Mouse (Mus musculus) c-Kit-negative CD71-positive TER-119-positive erythroid progenitor cells, embryonic 14.5 days (primary cell): Measurements from ENCODE around the gene Gm38394.

Experiments
- DNase-seq: peaks from one replicate; pipeline ENCODE4 v3.0.0-alpha.2; 2013; ENCODE audit warnings: low read depth, low spot score

Gm38394 gene

DNA sequence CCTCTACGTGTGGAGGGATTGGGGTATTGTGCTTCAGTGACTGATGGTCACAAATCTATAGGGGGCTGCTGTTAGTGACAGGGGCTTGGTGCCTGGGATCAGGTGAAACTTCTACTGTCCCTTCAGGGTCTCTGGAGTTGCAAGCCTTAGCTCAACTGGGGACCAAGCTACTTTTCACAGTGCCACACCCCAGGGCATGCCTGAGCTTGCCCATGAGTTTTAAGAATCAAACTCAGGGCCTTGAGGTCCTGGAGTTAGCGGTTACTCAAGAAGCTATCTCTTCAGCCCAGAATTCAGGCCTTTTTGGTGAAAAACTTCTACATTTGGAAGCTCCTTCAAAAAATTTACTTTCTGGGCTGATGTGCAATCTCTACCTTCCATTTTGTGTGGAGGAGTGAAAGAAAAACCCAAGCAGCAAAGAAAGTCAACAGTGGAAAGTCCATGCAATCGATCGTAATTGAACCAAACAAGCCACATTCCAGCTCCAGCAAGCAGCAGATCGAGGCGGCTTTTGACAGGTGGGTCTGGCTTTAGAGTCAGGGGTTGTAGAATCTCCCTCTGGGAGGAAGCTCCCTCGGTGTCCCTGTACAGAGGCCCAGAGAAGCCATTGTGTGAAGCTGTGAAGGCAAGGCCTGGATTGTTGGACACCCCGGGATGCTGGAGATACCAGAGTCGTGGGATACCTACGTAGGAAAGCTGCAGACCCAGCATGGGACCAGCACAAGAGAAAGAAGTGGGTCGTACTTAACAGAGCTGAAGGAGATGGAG, 3.3 kb upstream of the Gm38394 start:
- no peak for DNase-seq

DNA sequence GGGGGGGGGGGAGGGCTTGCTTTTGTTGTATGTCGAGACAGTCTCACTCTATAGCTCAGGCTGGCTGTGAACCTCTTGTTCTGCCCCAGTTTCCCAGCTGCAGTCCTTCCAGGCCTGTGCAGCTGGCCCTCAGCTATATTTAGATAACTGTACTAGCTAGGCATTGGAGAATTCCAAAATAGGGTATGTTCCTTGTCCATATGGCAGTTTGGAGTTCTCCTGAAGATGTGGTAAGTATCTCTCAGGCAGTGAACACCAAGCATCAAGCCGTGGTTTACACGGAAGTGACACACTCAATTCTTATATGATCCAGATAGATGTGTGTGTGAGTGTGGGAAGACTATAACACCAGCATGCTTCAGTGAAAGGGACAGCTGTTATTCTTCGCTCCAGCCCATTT, 2.3 kb upstream of the Gm38394 start:
- DNase-seq, result no peak

DNA sequence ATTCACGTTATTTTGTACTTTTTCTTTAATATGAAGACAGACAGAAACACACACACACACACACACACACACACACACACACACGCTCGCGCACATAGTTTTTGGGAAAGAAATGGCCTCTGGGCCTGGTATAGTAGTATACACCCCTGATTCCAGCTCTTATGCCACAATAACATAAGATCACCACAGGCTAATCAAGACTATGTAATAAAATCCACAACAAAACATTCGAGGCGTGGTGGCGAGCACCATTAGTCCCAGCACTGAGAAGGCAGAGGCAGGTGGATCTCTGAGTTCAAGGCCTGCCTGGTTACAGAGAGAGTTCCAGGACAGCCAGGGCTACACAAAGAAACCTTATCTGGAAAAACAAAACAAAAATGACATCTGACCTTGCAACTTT, 1.8 kb upstream of the Gm38394 start:
- no peak for DNase-seq

DNA sequence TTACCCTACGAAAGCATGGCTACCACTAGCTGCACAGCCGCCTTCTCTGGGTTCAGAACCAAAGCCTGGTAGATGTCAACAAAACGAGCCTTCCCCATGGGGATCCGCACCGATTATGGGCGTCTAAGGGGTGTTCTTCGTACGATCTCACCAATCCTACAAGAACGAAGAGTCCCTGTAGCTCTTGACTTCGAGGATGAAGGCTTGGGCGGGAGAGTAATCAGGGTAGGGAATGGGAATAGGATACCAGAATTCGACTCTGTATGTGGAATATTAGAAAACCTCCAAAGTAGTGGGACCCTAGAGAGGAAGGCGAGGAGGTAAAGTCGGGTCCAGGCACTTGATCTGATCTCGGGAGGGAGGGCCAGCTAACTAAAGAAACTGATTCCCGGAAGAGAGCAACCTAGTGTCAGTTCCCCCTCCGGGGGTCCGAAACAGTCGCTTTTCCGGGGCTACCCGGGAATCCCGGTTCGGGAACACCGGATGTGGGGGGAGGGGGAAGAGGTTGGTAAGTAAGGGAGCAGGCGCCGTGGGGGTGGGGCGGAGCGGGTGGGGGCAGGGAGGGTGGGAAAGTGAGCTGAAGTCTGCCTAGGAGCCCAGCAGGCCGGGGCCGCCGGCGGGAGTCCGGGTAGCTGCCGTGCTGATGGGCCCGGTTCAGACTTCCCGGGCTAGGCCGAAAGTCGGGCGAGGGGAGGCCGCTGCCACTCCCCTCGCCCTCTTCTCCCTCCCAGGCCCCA, 484 bp downstream of the Gm38394 start, which contains the start of gene Zbed6:
TSS of gene Zbed6 (minus strand) at position 420 of the 737 bp plus-strand sequence.
- DNase-seq, result peak; percentile 27

DNA sequence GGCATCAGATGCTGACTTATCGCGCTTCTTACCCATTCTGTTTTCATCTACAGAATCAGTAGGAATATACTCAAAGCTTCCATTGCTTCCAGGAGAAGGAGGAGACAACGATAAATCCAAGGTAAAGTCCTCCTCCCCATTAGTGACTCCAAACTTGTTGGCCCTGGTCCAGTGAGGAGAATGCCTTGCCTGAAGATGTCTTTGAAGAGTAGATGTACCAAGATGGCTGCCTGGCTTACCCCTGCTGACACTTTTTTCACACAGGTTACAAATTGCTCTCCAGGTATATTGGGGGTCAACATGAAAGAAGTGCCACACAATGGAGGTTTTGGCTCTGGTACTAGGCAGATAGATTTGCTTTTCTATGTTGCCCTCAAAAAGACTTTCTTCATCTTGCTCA, 2.2 kb downstream of the Gm38394 start:
- DNase-seq, result no peak

DNA sequence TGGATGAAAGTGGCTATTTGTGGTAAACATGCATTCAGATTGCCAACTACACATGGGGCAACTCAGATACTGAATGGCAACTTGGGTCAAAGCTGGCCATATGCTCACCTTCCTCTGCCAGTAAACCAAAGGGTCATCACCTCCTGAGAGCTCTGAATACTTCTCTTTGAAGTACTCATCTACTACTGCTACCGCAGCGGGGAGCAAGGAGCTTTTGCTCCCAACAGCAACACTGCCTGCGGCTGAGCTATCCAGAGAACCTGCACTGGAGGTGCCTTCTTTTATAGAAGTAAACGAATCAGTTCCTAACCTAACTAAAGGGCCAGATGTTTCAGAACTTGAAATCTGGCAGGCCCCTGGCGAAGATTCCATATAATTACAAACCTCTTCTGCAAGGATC, 4.3 kb downstream of the Gm38394 start:
- no peak for DNase-seq

DNA sequence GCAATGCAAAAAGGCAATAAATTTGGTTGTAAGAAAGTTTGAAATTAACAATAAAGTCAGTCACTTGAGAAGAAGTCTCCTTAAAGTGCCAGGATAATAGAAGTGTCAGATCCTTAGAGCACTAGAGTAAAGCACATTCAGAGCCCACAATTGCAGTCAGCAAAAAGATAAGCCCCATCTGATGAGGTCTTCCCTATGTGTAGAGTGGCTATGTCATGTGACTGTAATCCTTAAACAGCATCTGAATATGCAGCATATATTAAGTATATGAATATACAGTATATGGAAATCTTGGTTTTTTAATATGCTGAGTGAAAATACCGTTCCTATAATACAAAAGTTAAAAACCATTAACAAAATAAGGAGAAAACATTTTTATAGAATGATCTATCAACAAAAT, 8.1 kb downstream of the Gm38394 start:
- no peak for DNase-seq

DNA sequence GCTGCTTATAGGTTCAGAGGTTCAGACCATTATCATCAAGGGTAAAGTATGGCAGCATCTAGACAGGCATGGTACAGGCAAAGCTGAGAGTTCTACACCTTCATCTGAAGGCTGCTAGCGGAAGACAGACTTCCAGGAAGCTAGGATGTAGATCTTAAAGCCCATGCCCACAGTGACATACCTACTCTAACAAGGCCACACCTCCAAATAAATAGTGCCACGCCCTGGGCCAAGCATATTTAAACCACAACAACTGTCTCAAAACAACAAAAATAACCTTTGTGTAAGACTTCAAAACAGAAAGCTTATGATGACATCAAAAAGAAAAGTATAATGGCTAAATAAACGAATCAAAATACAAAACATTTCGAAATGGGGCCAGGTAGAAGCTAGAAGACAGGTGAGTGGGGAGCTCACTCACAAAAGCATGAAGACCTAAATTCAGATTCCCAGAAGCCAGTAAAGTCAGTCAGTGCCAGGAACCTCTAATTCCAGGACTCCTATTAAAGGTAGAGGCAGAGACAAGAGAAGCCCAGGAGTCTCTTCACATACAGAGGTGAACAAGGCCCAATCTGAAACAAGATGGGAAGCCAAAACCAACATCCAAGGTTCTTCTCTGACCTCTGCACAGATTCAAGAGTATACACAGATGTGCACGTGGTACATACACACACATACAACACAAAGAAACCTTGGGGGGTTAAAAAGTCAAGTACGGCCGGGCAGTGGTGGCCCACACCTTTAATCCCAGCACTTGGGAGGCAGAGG, 10.6 kb downstream of the Gm38394 start:
- no peak for DNase-seq

DNA sequence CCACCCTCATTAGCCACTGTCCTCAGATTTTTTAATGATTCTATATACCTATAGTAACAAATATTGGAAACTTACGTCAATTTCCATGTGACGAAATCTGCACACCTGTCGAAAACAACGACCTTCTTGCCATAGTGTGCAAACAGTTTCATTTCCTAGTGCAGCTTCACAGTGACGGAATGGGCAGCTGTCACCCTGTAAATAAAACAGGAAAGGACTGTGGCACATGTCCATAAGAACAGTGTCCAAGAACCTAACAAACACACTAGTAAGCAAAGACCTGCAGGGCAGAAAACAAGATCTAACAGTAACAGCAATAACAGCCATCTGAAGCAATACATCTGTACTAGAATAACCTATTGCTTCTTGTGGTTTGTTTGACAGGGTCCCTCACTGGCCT, 15.5 kb downstream of the Gm38394 start:
- no peak for DNase-seq

DNA sequence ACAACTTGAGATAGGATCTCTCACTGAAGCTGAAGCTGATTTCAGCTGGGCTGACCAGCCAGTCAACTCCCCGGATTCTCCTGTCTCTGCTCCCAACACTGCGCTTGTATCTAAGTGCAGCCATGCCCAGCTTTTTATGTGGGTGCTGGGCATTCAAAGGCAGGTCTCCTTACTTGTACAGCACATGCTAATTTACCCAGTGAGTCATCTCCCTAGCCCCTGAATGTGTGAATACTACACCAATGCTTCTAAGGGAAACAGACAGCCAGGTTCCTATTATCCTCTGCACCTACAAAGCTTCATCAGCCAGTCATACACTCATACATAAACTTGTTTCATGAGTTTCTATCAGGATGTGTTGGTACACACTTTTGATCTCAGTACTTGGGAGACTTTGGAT, 20.0 kb downstream of the Gm38394 start:
- no peak for DNase-seq

DNA sequence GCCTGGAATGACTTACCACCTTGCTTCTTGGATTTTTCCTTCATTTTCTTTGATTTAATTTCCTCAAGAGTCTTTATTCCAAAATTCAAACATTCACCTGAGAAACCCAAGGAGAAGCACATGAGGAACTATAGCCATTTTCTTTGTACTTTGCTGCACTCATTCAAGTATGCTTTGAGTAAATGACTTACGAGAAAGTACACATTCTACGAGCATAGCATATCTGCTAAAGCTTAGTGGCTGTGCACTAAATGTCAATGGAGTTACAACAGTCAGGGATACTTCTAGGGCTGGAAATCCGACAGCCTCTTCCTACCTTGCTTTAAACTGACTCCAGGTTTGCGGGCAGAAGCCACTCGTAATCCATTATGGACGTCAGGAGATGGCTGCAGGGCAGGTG, 22.6 kb downstream of the Gm38394 start:
- DNase-seq, result no peak

DNA sequence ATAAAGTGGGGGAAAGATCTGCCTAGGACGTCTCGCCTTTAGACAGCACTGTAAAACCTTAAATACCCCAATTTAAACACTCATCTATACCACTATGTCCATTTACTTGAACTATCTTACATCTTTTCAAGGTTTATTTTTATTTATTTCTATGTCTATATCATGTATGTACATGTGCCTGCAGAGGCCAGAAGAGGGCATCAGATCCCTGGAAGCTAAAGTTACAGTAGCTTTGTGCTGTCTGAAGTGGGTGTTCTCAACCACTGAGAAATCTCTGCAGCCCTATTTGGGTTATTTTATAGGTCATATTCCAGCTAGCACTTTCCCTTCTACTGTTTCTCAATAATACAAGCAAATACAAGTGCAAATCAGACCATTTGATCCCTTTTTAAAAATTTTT, 28.9 kb downstream of the Gm38394 start:
- no peak for DNase-seq

DNA sequence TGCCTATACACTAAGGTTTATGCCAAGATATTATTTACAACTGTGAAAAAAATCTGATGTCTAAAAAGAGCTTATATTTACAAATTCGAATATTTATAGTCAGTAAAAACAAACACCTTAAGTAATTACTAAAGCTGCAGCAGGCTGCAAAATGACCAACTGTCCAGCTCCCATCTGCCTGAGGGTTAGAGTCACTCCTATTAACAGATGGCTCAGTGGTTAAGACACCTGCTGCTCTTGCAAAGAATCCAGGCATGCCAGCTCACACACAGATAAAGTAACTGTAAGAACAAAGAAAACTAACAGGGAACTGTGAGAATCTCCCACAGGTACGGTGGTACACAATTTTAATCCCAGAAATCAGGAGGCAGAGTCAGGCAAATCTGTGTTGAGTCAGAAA, 36.1 kb downstream of the Gm38394 start:
- DNase-seq, result no peak

DNA sequence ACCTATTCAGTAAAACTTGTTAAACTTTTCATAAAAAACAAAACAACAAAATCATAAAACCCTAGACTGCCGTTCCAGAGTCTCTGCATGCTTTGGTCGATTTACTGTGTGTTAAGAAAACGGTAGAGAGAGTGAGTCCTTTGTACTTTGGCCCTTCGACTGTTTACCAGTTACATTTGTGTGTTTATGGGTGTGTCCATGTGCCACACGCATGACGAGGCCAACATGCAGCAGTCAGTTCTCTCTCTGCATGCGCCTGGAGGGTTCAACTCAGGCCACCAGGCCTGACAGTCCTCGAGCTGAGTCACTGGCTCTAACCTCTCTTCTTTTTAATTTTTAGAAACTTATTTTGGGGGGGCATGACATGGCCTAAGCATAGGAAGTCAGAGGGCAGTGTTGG, 42.8 kb downstream of the Gm38394 start:
- DNase-seq, result no peak

DNA sequence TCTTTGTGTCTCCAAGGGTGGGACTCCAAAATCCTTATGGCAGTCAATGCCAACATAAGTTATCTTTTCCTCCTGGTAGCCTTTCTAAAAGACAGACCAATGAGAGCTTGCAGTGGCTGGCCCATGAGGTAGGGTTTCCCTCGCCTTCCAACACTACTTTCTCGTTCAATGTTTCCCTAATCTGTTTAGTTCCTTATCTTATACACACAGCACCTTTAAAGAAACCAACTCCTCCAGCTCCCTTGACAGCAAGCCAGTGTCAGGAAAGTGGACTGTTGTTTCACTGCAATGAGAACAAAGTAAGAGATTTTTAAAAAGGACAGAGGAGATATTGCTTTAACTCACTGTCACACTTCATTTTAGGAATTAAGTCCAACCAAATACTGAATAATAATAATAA, 43.2 kb downstream of the Gm38394 start:
- no peak for DNase-seq

DNA sequence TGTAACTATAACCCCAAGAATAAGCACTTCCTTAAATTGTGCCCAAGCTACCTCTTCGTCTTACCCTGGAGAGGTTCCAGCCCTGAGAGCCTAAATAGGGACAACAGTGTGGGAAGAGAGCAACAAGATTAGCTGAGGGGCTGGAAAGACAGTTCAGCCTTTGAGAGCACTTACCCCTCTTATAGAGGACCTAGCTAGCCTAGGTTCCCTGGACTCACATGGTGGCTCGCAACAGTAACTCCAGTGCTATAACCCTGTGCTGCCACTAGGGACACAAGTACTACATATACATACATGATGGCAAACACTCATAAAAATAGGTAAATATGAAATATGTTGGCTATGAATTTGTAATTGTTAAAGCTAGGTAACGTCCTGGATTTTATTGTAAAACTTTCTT, 47.3 kb downstream of the Gm38394 start:
- peak; percentile 11 for DNase-seq

DNA sequence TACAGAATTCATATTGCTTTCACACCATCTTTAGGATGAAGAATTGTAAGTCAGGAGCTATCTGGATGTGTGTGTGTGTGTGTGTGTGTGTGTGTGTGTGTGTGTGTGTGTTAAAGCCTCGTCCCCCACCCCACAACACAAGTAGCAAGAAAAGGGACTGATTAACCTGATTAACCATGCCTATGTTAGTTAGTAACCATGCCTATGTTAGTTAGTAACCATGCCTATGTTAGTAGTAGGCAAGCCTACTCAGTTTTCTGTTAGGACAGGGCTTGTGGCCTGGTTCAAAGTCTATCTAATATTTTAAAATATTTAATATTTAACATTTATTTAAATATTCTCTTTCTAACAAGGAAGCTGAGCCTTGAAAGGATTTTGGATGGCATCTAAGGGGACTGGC, 49.7 kb downstream of the Gm38394 start:
- DNase-seq, result no peak

DNA sequence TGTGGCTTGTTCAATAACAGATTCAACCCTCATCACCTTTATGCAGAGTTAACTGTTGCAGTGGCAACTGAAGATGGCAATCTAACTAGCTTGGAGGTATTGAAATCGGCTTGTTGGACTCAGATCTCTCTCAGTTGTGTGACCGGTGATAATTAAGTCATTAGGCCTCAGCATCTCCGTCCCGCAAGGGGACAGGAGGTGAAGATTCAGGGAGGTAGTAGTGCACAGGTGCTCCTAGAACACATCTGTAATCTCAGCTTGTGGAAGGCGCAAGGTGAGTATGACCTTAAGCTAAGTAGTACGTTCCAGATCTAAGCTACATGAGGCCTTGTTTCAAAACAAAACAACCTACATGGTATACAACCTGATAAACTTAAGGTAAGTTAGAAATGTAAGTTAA, 50.5 kb downstream of the Gm38394 start:
- DNase-seq, result no peak

DNA sequence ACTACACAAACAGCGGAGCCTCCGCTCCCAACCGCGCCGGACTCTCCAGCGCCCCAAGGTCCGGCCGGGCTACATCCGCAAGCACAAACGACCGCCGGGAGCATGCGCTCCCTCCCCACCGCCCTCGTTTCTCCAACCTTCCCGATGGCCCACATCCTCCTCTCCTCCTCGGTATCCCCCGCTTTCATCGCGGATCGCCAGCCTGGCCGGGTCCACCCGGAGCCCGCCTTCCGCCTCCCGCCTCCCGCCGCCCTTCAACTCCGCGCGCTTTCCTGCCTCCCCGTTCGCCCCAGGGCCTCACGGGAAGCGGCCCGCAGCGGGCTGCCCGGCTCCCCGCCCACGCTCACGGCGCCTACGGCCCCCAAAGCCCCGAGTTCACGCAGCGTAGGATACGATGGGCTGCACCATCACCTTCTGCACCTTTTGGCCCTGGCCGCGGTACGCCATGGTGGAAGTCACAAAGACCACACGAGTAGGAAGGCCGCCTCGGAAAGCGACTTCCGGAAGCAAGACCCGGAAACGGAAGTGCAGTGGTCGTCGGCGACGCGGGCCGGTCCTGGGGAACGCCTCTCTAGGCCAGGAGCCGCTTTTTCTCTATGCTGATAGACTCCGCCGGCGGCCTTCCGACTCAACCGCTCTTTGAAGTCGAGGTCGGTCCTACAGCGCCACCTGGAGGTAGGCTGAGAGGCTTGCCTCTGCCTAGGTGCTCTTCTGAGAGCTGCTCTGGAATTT, 51.2 kb downstream of the Gm38394 start, which contains the start of gene Snrpe:
TSS of gene Snrpe (minus strand) at position 521 of the 732 bp plus-strand sequence.
- peak; percentile 97 for DNase-seq

DNA sequence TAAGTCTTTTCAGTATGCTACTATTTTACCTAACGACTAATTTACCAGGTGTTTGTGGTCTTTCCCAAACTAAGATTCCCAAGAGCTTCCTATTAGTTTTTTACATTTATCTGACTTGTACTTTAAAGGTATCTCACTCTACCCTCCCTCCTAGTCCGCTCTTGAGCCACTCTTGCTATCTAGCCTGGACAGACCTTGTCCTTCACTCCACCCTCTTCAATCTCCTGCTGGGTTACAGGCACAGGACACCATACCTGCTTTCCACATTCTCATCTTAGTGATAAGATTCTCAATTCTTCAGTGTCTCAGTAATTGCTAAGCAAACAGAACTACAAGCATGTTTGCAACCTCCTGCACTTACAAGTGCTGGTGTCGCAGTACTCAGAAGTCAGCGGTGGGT, 57.9 kb downstream of the Gm38394 start:
- no peak for DNase-seq

DNA sequence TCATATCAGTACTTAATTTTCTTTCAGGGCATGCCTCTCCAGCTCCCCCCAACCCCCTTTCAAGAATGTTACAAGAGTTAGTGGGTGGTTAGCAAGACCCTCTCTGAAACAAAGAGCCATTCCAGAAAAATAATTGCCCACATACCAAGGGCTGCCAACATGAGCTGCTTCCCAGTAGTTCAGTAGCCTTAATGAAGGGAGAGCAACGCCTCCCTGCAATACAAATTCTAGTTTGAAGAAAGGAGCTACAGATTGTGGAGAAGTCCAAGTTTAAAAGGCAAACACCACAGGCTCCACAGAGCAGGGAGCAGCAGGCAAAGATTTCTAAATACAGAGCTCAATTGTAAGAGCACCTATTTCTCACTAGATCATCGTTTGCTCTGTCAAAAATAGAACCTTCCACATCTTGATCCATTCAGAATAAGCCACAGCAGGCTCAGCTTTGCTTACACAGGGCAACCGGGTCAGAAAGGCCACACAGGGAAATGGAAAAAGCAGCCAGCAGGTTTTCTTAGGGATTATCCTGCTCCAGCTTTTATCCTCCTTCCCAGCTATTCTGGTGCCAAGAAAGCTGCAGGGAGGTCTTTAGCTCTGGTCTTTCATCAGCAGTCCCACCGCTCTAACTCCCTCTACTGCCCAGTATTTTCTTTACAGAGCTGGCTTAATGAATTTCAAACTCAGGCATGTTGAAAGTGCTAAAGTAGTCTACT, 64.7 kb downstream of the Gm38394 start:
- no peak for DNase-seq
